Mouse (Mus musculus): Measurements from ENCODE around the gene Lamb3. TPM values are rescaled to one million over a fixed set of nuclear protein-coding genes. Genes with fewer than 3 reads are reported as not detected.

Gene Lamb3
- polyA plus RNA-seq, 1 experiment from 2014 or later: 1.5 TPM

GRCm38 (mm10) chr1:193263955-193264598, 56.6 kb downstream of the Lamb3 start, which contains the start of gene Hsd11b1:
Hsd11b1 (minus strand) TSS chr1:193264075.
- H3K9me3 ChIP-seq (ENCODE audit: low read length): no peaks in the 10 kb centered on the region
- H3K27ac ChIP-seq (ENCODE audit: low read depth): no peak within 1 kb of the TSS
- TF ChIP-seq CTCF (IDR thresholded peaks at IDR 0.05; ENCODE audit: low read depth): no peak
- no peak for TF ChIP-seq EP300 (IDR thresholded peaks at IDR 0.05; ENCODE audit: low read depth)
- DNase-seq (no peak), ATAC-seq (0 out of 2 replicates have a peak, but pooled peaks have one; percentile 7)
- no peaks in the 10 kb centered on the region for H3K27me3 ChIP-seq (ENCODE audit: insufficient read depth, low read length)
- H3K4me2 ChIP-seq (ENCODE audit: low read depth, low read length): 0 out of 2 replicates have a peak within 1 kb of the TSS, but pooled peaks have one; percentile 8
- no peak within 1 kb of the TSS for H3K4me3 ChIP-seq (ENCODE audit: low read depth, low read length)
- H3K36me3 ChIP-seq (replicated peaks; ENCODE audit: insufficient read depth, low read length): no peaks in the 10 kb centered on the region
- 43% methylated on average over 5 of the region's 5 CpGs for WGBS (ENCODE audit: insufficient replicate concordance)
- no peak within 1 kb of the TSS for H3K9ac ChIP-seq (replicated peaks)
- peaks cover 13% of the 10 kb centered on the region; the same call in 1 of the 2 replicates for H3K4me1 ChIP-seq (ENCODE audit: insufficient read depth)

- DNase-seq (no peak), ATAC-seq (no peak)
- no peak overlapping the region for H3K9ac ChIP-seq (replicated peaks)
- no peak overlapping the region for H3K4me2 ChIP-seq (ENCODE audit: low read depth, low read length)
- H3K27me3 ChIP-seq (ENCODE audit: insufficient read depth, low read length): no peaks in the 10 kb centered on the region
- H3K36me3 ChIP-seq (replicated peaks; ENCODE audit: insufficient read depth, low read length): no peaks in the 10 kb centered on the region
- H3K27ac ChIP-seq (ENCODE audit: low read depth): no peak overlapping the region
- TF ChIP-seq EP300 (IDR thresholded peaks at IDR 0.05; ENCODE audit: low read depth): no peak
- TF ChIP-seq CTCF (IDR thresholded peaks at IDR 0.05; ENCODE audit: low read depth): no peak
- no peak overlapping the region for H3K4me3 ChIP-seq (ENCODE audit: low read depth, low read length)
- no peaks in the 10 kb centered on the region for H3K9me3 ChIP-seq (ENCODE audit: low read length)
- H3K4me1 ChIP-seq (ENCODE audit: insufficient read depth): peaks cover 13% of the 10 kb centered on the region; the same call in 1 of the 2 replicates
Measured at GRCm38 (mm10) chr1:193265734-193266133, 58.2 kb downstream of the Lamb3 start.

GRCm38 (mm10) chr1:193270965-193271763, 63.7 kb downstream of the Lamb3 start:
- Histone ChIP-seq H3K4me1 (ENCODE audit: insufficient read depth) (peaks cover 19% of the 10 kb centered on the region), H3K9me3 (ENCODE audit: low read length) (no peaks in the 10 kb centered on the region), H3K4me3 (ENCODE audit: low read depth, low read length) (peak overlapping the region; percentile 56), H3K4me2 (ENCODE audit: low read depth, low read length) (peak overlapping the region; percentile 70), H3K36me3 (replicated peaks; ENCODE audit: insufficient read depth, low read length) (no peaks in the 10 kb centered on the region), H3K27me3 (ENCODE audit: insufficient read depth, low read length) (no peaks in the 10 kb centered on the region), H3K9ac (replicated peaks) (peak overlapping the region; percentile 83), H3K27ac (ENCODE audit: low read depth) (peak overlapping the region; percentile 97)
- TF ChIP-seq EP300 (IDR thresholded peaks at IDR 0.05; ENCODE audit: low read depth): no peak
- TF ChIP-seq CTCF (IDR thresholded peaks at IDR 0.05; ENCODE audit: low read depth): no peak
- 36% methylated on average over 6 of the region's 6 CpGs for WGBS (ENCODE audit: insufficient replicate concordance)
- ATAC-seq (no peak), DNase-seq (no peak)

- Histone ChIP-seq H3K4me3 (ENCODE audit: low read depth, low read length) (peak overlapping the region; percentile 56), H3K9me3 (ENCODE audit: low read length) (no peaks in the 10 kb centered on the region), H3K36me3 (replicated peaks; ENCODE audit: insufficient read depth, low read length) (no peaks in the 10 kb centered on the region), H3K9ac (replicated peaks) (peak overlapping the region; percentile 83), H3K27ac (ENCODE audit: low read depth) (peak overlapping the region; percentile 97), H3K4me2 (ENCODE audit: low read depth, low read length) (peak overlapping the region; percentile 70), H3K4me1 (ENCODE audit: insufficient read depth) (peaks cover 22% of the 10 kb centered on the region), H3K27me3 (ENCODE audit: insufficient read depth, low read length) (no peaks in the 10 kb centered on the region)
- ATAC-seq (peak; percentile 5), DNase-seq (peak; percentile 27)
- WGBS (ENCODE audit: insufficient replicate concordance): 32% methylated on average over 24 of the region's 24 CpGs
- TF ChIP-seq EP300 (IDR thresholded peaks at IDR 0.05; ENCODE audit: low read depth) (no peak), CTCF (IDR thresholded peaks at IDR 0.05; ENCODE audit: low read depth) (no peak)
Measured at GRCm38 (mm10) chr1:193272137-193272915, 64.8 kb downstream of the Lamb3 start.

GRCm38 (mm10) chr1:193272916-193273601, 65.6 kb downstream of the Lamb3 start, which contains the start of gene G0s2:
G0s2 (minus strand) TSS chr1:193273217.
- Histone ChIP-seq H3K4me1 (ENCODE audit: insufficient read depth) (peaks cover 22% of the 10 kb centered on the region), H3K27me3 (ENCODE audit: insufficient read depth, low read length) (no peaks in the 10 kb centered on the region), H3K9me3 (ENCODE audit: low read length) (no peaks in the 10 kb centered on the region), H3K4me2 (ENCODE audit: low read depth, low read length) (peak within 1 kb of the TSS; percentile 70), H3K4me3 (ENCODE audit: low read depth, low read length) (peak within 1 kb of the TSS; percentile 56), H3K27ac (ENCODE audit: low read depth) (peak within 1 kb of the TSS; percentile 97), H3K9ac (replicated peaks) (peak within 1 kb of the TSS; percentile 83), H3K36me3 (replicated peaks; ENCODE audit: insufficient read depth, low read length) (no peaks in the 10 kb centered on the region)
- 2% methylated on average over 17 of the region's 23 CpGs for WGBS (ENCODE audit: insufficient replicate concordance)
- ATAC-seq: peak; percentile 81
- TF ChIP-seq EP300 (IDR thresholded peaks at IDR 0.05; ENCODE audit: low read depth) (no peak), CTCF (IDR thresholded peaks at IDR 0.05; ENCODE audit: low read depth) (peak; percentile 65)
- DNase-seq: peak; percentile 78

Measured in liver, postnatal 0 days (tissue).